Mouse (Mus musculus) cerebellum, adult 8-10 months (tissue): ENCODE measurements around the gene Cpe.

ENCODE experiments used
- DNase-seq: peaks from one replicate; pipeline ENCODE4 v3.0.0; 2022

Cpe gene

GRCm38 (mm10) chr8:64629034-64629760, 63.7 kb downstream of the Cpe start:
- no peak for DNase-seq

- no peak for DNase-seq
Observed at GRCm38 (mm10) chr8:64628039-64628438, 64.8 kb downstream of the Cpe start.

DNA sequence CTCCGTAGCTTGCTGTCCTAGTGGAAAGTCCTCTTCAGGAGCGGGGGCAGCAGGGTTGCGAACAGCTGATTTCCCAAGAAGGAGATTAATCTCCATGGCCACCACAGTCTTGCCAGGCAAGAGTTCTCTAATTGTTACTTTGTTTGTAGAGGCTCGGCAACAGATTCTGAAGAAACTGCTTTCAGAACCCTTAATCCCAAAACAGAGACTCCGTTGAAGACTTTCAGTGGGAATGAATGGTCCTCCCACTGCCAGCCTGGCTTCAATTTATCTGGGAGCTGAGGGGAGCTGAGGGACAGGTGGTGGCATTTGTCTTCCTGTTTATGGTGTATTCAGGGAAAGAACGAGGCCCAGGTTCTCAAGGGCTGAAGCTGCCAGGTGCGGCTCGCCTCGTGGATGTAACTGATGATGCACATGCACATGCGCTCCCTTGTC, 68.2 kb downstream of the Cpe start:
- DNase-seq, result peak; percentile 47

GRCm38 (mm10) chr8:64620365-64621150, 72.3 kb downstream of the Cpe start:
- DNase-seq, result no peak

DNA sequence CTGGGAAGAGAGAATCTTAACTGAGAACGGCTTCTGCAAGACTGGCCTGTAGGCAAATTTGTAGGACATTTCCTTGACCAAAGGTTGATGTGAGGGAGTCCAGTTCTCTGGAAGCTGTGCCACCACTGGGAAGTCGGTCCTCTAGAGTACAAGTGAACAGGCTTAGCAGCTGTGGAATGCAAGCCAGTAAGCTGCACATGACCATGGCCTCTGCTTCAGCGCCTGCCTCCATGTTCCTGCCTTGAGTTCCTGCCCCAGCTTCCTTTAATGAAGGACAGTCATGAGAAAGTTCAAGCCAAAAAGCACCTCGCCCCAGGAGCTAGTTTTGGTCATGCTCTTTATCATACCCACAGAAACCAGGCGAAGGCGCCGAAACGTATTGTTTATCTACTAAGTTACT, 73.2 kb downstream of the Cpe start:
- no peak for DNase-seq

- DNase-seq, result peak; percentile 65
Observed at GRCm38 (mm10) chr8:64618618-64619017, 74.2 kb downstream of the Cpe start.

- DNase-seq, result no peak
Observed at GRCm38 (mm10) chr8:64616566-64616965, 76.3 kb downstream of the Cpe start.

GRCm38 (mm10) chr8:64615459-64615858, 77.4 kb downstream of the Cpe start:
- no peak for DNase-seq

GRCm38 (mm10) chr8:64613663-64614062, 79.2 kb downstream of the Cpe start:
- DNase-seq, result no peak

GRCm38 (mm10) chr8:64611210-64611974, 81.5 kb downstream of the Cpe start:
- DNase-seq, result no peak

DNA sequence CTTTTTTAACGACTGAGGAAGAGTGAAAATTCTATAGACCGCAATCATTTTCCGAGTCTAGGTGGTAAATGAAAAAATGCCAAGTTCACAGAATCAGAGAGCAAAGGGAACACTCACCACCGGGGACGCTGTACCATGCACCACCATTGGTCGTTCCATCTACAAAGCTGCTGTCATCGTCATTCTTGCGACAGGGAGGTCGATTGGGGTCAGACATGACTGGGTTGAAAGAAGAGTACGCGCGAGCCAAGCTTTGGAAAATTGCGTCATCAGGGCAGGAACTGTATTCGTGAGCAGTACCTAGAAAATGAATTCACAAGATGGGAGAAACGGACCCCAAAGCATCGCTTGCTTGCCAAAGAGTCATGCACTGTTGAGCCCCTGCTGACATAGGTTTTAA, 83.9 kb downstream of the Cpe start:
- no peak for DNase-seq

- DNase-seq, result no peak
Observed at GRCm38 (mm10) chr8:64606015-64606414, 86.8 kb downstream of the Cpe start.

GRCm38 (mm10) chr8:64598206-64598605, 94.6 kb downstream of the Cpe start:
- no peak for DNase-seq

GRCm38 (mm10) chr8:64597042-64597970, 95.5 kb downstream of the Cpe start:
- DNase-seq, result peak; percentile 72

GRCm38 (mm10) chr8:64596396-64596795, 96.5 kb downstream of the Cpe start:
- no peak for DNase-seq

- no peak for DNase-seq
Observed at GRCm38 (mm10) chr8:64590456-64590855, 102.4 kb downstream of the Cpe start.

GRCm38 (mm10) chr8:64582887-64583286, 110.0 kb downstream of the Cpe start:
- DNase-seq, result no peak

DNA sequence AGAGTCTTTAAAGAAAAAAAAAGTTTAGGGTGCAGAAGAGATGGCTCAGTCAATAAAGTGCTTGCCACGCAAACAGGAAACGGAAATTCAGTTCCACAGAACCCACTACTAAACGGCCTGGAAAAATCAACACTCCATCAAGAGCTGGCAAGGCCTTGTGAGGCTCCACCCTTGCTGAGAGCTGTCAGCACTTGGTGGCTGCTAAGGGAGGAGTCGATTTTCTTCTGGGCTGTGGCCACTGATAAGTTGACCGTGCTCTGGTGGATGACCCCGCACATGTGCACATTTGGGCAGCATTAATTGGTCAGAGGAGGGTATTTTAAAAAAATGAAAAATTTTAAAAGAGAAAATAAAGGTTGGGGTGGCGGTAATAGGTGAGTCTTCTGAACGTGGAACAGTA, 114.6 kb downstream of the Cpe start:
- no peak for DNase-seq

DNA sequence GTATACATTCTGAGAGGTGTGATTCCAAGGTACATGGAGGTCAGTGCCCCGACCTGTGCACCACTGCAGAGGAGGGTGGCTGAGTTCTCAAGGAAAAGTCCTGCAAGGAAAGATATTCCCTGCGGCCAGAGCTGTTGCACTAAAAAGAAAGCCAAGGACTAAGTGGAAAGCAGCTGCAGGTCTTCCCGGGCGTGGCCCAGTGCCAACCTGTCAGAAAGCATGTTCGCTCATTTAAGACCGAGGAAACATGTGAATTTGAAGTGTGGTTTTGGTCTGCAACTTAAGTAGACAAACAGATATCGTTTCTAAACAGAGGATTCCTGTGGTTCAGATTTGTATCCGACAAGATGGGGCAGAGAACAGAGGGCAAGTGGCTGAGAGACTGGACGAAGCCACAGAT, 117.9 kb downstream of the Cpe start:
- no peak for DNase-seq

GRCm38 (mm10) chr8:64548054-64548850, 144.6 kb downstream of the Cpe start:
- DNase-seq, result peak; percentile 58

- no peak for DNase-seq
Observed at GRCm38 (mm10) chr8:64543441-64543840, 149.4 kb downstream of the Cpe start.
